Mouse (Mus musculus): ENCODE measurements around the gene Eif1b.
"Not testable (repeated sequence)": the region's sequence is repeated elsewhere in the genome, so short reads cannot be mapped to it uniquely, and the experiment has no call there.

- TF ChIP-seq USF1 (IDR thresholded peaks at IDR 0.05; ENCODE audit: low read depth, low read length); UBTF (IDR thresholded peaks at IDR 0.05; ENCODE audit: low read depth, low read length); ZMIZ1 (IDR thresholded peaks at IDR 0.05; ENCODE audit: low read depth, low read length); POLR2A (IDR thresholded peaks at IDR 0.05; ENCODE audit: low read depth, low read length); MAFK (IDR thresholded peaks at IDR 0.05; ENCODE audit: insufficient replicate concordance, low read length); USF2 (conservative IDR thresholded peaks at IDR 0.05; ENCODE audit: low read depth, low read length); MEF2A (IDR thresholded peaks at IDR 0.05; ENCODE audit: borderline replicate concordance, low read depth, low read length); CTCF (conservative IDR thresholded peaks at IDR 0.05 in 1 of 2, IDR thresholded peaks at IDR 0.05 in 1 of 2; ENCODE audit: low read depth in 2 of 2, low read length in 2 of 2): not testable (repeated sequence)
These were observed 41.5 kb downstream of the Eif1b start for GRCm38 (mm10) chr9:120533446-120533950.

Data from CH12.LX (cell line).